Mouse (Mus musculus): Measurements from ENCODE around the gene Tenm4. TPM values are rescaled to one million over a fixed set of nuclear protein-coding genes. Genes with fewer than 3 reads are reported as not detected.

Gene Tenm4
- polyA plus RNA-seq, 1 experiment = 0.79 TPM

DNA sequence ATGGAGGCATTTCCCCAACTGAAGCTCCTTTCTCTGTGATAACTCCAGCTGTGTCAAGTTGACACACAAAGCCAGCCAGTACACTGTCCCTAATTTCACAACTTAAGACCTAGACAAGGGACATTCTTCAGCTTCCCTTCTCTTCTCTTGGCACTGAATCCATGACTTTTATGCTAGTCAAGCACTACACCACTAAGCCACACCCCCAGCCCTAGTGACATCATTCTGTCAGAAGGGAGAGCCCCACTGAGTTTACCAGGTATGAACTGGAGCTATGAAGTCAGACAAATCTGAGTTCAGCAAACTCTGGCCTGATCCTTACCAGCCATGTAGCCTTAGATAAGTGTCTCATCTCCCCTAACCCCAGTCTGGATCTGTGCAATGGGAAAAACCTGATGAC, 6.9 kb upstream of the Tenm4 start:
- TF ChIP-seq POLR2A (IDR thresholded peaks at IDR 0.05; ENCODE audit: low read depth, low read length) = no peak
- TF ChIP-seq CTCF (IDR thresholded peaks at IDR 0.05; ENCODE audit: extremely low read depth, insufficient read length, insufficient replicate concordance, low read depth, low read length) = no peak
- no peak overlapping the region for H3K4me3 ChIP-seq (ENCODE audit: low read depth, low read length)
- no peaks in the 10 kb centered on the region for H3K36me3 ChIP-seq (ENCODE audit: control insufficient read depth, insufficient read depth, low read length)

GRCm38 (mm10) chr7:96168921-96169320, 2.1 kb upstream of the Tenm4 start:
- 56% methylated on average over 3 of the region's 3 CpGs for WGBS
- H3K36me3 ChIP-seq (ENCODE audit: control insufficient read depth, insufficient read depth, low read length) = no peaks in the 10 kb centered on the region
- H3K4me3 ChIP-seq (ENCODE audit: low read depth, low read length) = no peak overlapping the region
- H3K27ac ChIP-seq (ENCODE audit: insufficient read depth, low read depth, low read length) = no peak overlapping the region
- H3K4me1 ChIP-seq (ENCODE audit: control insufficient read depth, insufficient read depth, insufficient read length, low read length) = no peaks in the 10 kb centered on the region
- H3K27me3 ChIP-seq (ENCODE audit: control insufficient read depth, insufficient read depth, low read length) = no peaks in the 10 kb centered on the region
- TF ChIP-seq CTCF (IDR thresholded peaks at IDR 0.05; ENCODE audit: extremely low read depth, insufficient read length, insufficient replicate concordance, low read depth, low read length) = no peak
- TF ChIP-seq POLR2A (IDR thresholded peaks at IDR 0.05; ENCODE audit: low read depth, low read length) = no peak

More for the DNA sequence above, 6.9 kb upstream of the Tenm4 start:
- Histone ChIP-seq H3K27ac (ENCODE audit: insufficient read depth, low read depth, low read length) (no peak overlapping the region), H3K4me1 (ENCODE audit: control insufficient read depth, insufficient read depth, insufficient read length, low read length) (no peaks in the 10 kb centered on the region), H3K27me3 (ENCODE audit: control insufficient read depth, insufficient read depth, low read length) (no peaks in the 10 kb centered on the region)

DNA sequence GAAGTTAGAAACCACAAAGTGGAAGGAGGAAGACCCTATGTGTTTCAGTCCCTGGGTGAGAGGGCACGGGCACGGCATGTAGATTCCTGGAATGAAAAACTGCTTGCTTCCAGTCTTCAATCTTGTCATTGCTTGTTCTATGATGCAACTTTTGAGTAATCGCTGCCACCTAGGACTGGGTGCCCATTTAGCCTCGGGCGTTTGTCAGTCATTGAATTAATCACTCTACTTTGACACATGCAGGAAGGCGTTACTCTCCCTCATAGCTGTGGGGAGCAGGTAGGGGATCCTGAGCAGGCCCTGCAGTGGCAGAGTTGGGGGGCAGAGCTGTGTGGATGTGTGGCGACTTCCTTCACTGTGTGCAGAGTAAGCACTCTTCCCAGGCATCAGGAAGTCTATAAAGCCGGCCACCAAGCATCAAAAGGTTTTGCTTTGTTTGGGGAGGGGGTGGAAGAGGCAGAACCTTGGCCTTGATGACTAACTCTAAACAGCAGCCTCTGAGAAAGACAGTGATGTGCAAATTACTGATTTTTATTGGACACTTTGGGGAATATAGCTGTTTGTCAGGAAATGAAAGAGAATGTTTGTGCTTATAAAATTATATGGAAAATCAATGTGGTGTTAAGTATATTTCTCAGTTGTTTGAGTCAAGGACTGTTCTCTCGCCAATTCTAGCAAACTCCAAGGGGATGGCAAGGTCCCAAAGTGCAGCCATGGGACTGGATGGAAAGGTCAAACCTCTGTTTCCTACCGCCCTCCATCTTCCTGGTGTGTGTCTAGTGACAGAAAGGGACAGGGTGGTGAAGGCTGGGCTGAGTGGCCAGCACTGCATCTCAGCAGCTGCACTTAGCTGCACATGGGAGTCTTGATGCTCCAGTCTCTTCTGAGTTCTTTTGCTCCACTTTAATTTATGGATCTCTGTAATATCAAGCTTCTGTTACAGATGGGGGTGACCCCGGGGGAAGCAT, 834 bp downstream of the Tenm4 start:
- WGBS = 36% methylated on average over 11 of the region's 11 CpGs
- Histone ChIP-seq H3K4me3 (ENCODE audit: low read depth, low read length) (no peak overlapping the region), H3K27ac (ENCODE audit: insufficient read depth, low read depth, low read length) (no peak overlapping the region), H3K36me3 (ENCODE audit: control insufficient read depth, insufficient read depth, low read length) (no peaks in the 10 kb centered on the region), H3K4me1 (ENCODE audit: control insufficient read depth, insufficient read depth, insufficient read length, low read length) (no peaks in the 10 kb centered on the region), H3K27me3 (ENCODE audit: control insufficient read depth, insufficient read depth, low read length) (no peaks in the 10 kb centered on the region)
- no peak for TF ChIP-seq CTCF (IDR thresholded peaks at IDR 0.05; ENCODE audit: extremely low read depth, insufficient read length, insufficient replicate concordance, low read depth, low read length)
- TF ChIP-seq POLR2A (IDR thresholded peaks at IDR 0.05; ENCODE audit: low read depth, low read length) = no peak

GRCm38 (mm10) chr7:96176781-96177180, 5.7 kb downstream of the Tenm4 start:
- Histone ChIP-seq H3K36me3 (ENCODE audit: control insufficient read depth, insufficient read depth, low read length) (no peaks in the 10 kb centered on the region), H3K27ac (ENCODE audit: insufficient read depth, low read depth, low read length) (no peak overlapping the region), H3K27me3 (ENCODE audit: control insufficient read depth, insufficient read depth, low read length) (no peaks in the 10 kb centered on the region), H3K4me3 (ENCODE audit: low read depth, low read length) (no peak overlapping the region), H3K4me1 (ENCODE audit: control insufficient read depth, insufficient read depth, insufficient read length, low read length) (no peaks in the 10 kb centered on the region)
- no peak for TF ChIP-seq CTCF (IDR thresholded peaks at IDR 0.05; ENCODE audit: extremely low read depth, insufficient read length, insufficient replicate concordance, low read depth, low read length)
- TF ChIP-seq POLR2A (IDR thresholded peaks at IDR 0.05; ENCODE audit: low read depth, low read length) = no peak
- 84% methylated on average over 8 of the region's 8 CpGs for WGBS

DNA sequence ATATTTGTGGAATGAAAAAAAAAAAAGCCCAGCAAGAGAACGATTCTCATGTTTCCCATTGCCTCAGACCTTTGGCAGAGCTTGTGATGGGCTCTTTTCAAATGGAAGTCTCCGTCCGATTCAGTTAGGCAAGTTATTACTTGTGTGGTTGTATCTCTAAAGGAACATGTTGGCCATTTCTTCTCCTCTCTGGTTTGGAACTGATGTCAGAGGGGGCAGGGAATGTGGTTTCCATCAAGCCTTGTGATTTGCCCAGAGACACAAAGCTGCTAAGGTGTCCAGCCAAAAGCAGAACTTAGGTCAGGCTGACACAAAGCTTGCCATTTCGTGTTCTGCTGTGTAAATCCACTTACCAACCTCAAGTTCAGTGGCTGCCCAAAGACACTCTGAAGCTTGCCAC, 10.7 kb downstream of the Tenm4 start:
- WGBS = 71% methylated on average over 4 of the region's 4 CpGs
- Histone ChIP-seq H3K27me3 (ENCODE audit: control insufficient read depth, insufficient read depth, low read length) (no peaks in the 10 kb centered on the region), H3K27ac (ENCODE audit: insufficient read depth, low read depth, low read length) (no peak overlapping the region), H3K36me3 (ENCODE audit: control insufficient read depth, insufficient read depth, low read length) (no peaks in the 10 kb centered on the region), H3K4me3 (ENCODE audit: low read depth, low read length) (no peak overlapping the region), H3K4me1 (ENCODE audit: control insufficient read depth, insufficient read depth, insufficient read length, low read length) (no peaks in the 10 kb centered on the region)
- no peak for TF ChIP-seq CTCF (IDR thresholded peaks at IDR 0.05; ENCODE audit: extremely low read depth, insufficient read length, insufficient replicate concordance, low read depth, low read length)
- TF ChIP-seq POLR2A (IDR thresholded peaks at IDR 0.05; ENCODE audit: low read depth, low read length) = no peak

DNA sequence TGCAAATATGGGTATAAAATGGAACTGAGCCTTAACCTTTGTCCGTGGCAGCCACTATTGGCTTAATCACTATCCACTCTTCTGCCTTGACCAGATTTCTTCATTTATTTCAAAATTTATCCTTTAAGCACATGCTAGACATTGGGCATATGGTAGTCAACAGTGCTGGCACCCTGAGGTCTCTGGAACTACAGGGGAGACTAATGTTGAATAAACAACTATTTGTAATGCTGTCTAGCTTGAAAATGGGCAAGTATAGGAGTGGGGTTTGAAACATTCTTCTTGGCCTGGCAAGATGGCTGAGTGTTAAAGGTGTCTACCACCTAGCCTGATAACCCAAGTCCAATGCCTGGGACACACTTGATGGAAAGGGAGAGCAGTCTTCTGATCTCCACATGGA, 12.1 kb downstream of the Tenm4 start:
- H3K27me3 ChIP-seq (ENCODE audit: control insufficient read depth, insufficient read depth, low read length) = no peaks in the 10 kb centered on the region
- H3K4me1 ChIP-seq (ENCODE audit: control insufficient read depth, insufficient read depth, insufficient read length, low read length) = no peaks in the 10 kb centered on the region
- no peaks in the 10 kb centered on the region for H3K36me3 ChIP-seq (ENCODE audit: control insufficient read depth, insufficient read depth, low read length)
- no peak overlapping the region for H3K4me3 ChIP-seq (ENCODE audit: low read depth, low read length)
- TF ChIP-seq POLR2A (IDR thresholded peaks at IDR 0.05; ENCODE audit: low read depth, low read length) (no peak), CTCF (IDR thresholded peaks at IDR 0.05; ENCODE audit: extremely low read depth, insufficient read length, insufficient replicate concordance, low read depth, low read length) (no peak)
- 90% methylated on average over 1 of the region's 1 CpGs for WGBS
- no peak overlapping the region for H3K27ac ChIP-seq (ENCODE audit: insufficient read depth, low read depth, low read length)

- Histone ChIP-seq H3K4me3 (ENCODE audit: low read depth, low read length) (no peak overlapping the region), H3K36me3 (ENCODE audit: control insufficient read depth, insufficient read depth, low read length) (no peaks in the 10 kb centered on the region), H3K4me1 (ENCODE audit: control insufficient read depth, insufficient read depth, insufficient read length, low read length) (no peaks in the 10 kb centered on the region), H3K27me3 (ENCODE audit: control insufficient read depth, insufficient read depth, low read length) (no peaks in the 10 kb centered on the region), H3K27ac (ENCODE audit: insufficient read depth, low read depth, low read length) (no peak overlapping the region)
- TF ChIP-seq CTCF (IDR thresholded peaks at IDR 0.05; ENCODE audit: extremely low read depth, insufficient read length, insufficient replicate concordance, low read depth, low read length) = no peak
- no peak for TF ChIP-seq POLR2A (IDR thresholded peaks at IDR 0.05; ENCODE audit: low read depth, low read length)
- WGBS = 85% methylated on average over 9 of the region's 9 CpGs
Observed at GRCm38 (mm10) chr7:96185411-96185810, 14.4 kb downstream of the Tenm4 start.
